Mouse (Mus musculus): Measurements from ENCODE around the gene Olfr444.

DNA sequence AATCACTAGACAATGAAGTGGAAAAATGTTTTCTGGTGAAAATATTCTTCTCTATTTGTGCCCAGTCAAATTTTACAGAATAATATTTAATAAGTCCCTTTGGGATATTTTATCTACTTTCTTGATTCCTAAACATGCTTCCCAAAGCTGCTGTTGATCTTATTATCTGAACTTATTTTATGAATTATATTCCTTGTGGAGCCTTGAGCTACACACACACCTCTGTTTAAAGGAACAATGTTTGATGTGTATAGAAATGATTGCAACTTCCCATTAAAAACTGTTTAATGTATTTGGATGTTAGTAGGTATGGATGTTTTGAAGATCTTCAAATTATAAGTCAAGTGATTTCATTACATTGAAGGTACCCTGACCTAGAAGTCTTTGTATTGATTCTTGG, 40.3 kb upstream of the Olfr444 start, which contains the start of gene Olfr447:
- TF ChIP-seq POLR2A (IDR thresholded peaks at IDR 0.05; ENCODE audit: insufficient read depth, low read depth, low read length) (no peak), CTCF (IDR thresholded peaks at IDR 0.05; ENCODE audit: insufficient read depth, low read depth, low read length) (no peak)

Measured in olfactory bulb, adult 2 months (tissue).